Mouse (Mus musculus) lung, adult 2 months (tissue): Measurements from ENCODE around the gene Kxd1. TPM values are rescaled to one million over a fixed set of nuclear protein-coding genes. Genes with fewer than 3 reads are reported as not detected.

Experiments used
- DNase-seq: peaks from one replicate; pipeline ENCODE4 v3.0.0; 2022
- H3K4me1 ChIP-seq: fragments of 200-500 bp; 2 replicates; pipeline ENCODE4 v1.6.1; 2011; ENCODE audit warnings: low read length; ENCODE audit not compliant: control insufficient read depth, insufficient read depth
- H3K4me3 ChIP-seq: fragments of 200-500 bp; replicated peaks from 2 replicates; pipeline ENCODE3; 2011; ENCODE audit warnings: low read depth, mild to moderate bottlenecking, control low read depth, low read length; ENCODE audit errors: extremely low read depth
- CTCF ChIP-seq: fragments of 200-500 bp; IDR thresholded peaks from 2 replicates; pipeline ENCODE4 v1.5.1; 2011; ENCODE audit warnings: mild to moderate bottlenecking, low read length, control low read depth; ENCODE audit not compliant: insufficient read depth
- POLR2A ChIP-seq: fragments of 200-500 bp; IDR thresholded peaks from 2 replicates; pipeline ENCODE4 v1.6.1; 2011; ENCODE audit warnings: low read depth, mild to moderate bottlenecking, control low read depth, low read length, borderline replicate concordance; ENCODE audit errors: extremely low read depth
- WGBS: fragments of 180-500 bp; shearing (Covaris S2); methylation state at CpG from one replicate; pipeline ENCODE4 v1.1.7; 2018; 5-methylcytosine and 5-hydroxymethylcytosine counted together
- polyA plus RNA-seq: library from polyadenylated mRNA; depleted of rRNA; stranded (reverse); fragments of >200 nt; gene quantifications from 2 replicates; pipeline ENCODE4 v1.2.3, GENCODE M21; 2012; rRNA removed

Kxd1 gene
- polyA plus RNA-seq, 1 experiment = 54.6 TPM

DNA sequence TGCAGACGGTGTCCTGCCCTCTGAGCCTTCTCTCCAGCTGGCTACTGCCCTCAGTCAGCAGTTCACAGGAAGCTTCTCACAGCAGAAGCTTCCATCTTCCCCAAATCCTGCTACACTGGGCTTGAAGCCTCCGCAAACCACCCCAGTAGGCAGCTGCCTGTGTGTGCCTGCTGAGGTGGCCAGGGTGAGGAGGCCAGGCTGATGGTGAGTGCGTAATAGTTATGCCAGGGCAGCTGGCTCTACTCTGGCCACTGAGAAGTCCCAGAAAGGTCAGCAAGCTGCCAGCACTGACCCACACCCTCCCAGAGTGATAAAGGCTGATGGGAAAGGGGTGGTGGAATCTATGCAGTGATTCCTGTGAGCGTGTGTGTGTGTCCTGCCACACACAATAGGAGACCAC lies 61.5 kb downstream of the Kxd1 start:
- 76% methylated on average over 4 of the region's 4 CpGs for WGBS
- no peak for TF ChIP-seq CTCF
- TF ChIP-seq POLR2A = no peak
- Histone ChIP-seq H3K4me3 (no peak overlapping the region), H3K4me1 (peaks cover 26% of the 10 kb centered on the region)
- no peak for DNase-seq

GRCm38 (mm10) chr8:70465701-70466100 lies 62.1 kb downstream of the Kxd1 start:
- 96% methylated on average over 4 of the region's 4 CpGs for WGBS
- H3K4me3 ChIP-seq = no peak overlapping the region
- H3K4me1 ChIP-seq = peaks cover 26% of the 10 kb centered on the region
- no peak for TF ChIP-seq CTCF
- no peak for TF ChIP-seq POLR2A
- DNase-seq = no peak

GRCm38 (mm10) chr8:70464162-70464561 lies 63.6 kb downstream of the Kxd1 start:
- 90% methylated on average over 6 of the region's 6 CpGs for WGBS
- Histone ChIP-seq H3K4me3 (no peak overlapping the region), H3K4me1 (peaks cover 21% of the 10 kb centered on the region)
- TF ChIP-seq POLR2A (no peak), CTCF (no peak)
- DNase-seq = no peak

DNA sequence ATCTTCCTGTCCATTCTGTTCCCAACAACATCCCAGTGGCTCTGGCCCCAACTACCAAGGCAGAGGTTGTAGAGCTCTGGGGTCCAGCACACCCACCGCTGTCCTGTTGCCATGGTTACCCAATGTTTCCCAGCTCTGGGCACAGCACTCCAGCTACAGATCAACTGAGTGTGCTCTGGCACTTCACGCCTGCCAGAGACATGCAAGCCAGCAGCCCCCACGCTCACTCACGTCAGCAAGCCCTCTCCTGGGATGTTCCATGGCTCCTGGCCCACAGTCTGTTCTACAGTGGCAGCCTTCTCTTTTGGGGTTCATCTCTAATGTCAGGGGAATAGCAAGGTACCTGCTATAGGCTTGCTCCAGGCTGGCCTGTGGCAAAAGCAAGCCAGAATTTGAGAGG lies 64.5 kb downstream of the Kxd1 start:
- 74% methylated on average over 4 of the region's 4 CpGs for WGBS
- H3K4me1 ChIP-seq = peaks cover 14% of the 10 kb centered on the region
- no peak for DNase-seq
- no peak overlapping the region for H3K4me3 ChIP-seq
- TF ChIP-seq POLR2A (no peak), CTCF (no peak)

- Histone ChIP-seq H3K4me3 (no peak overlapping the region), H3K4me1 (peaks cover 9% of the 10 kb centered on the region)
- 84% methylated on average over 8 of the region's 8 CpGs for WGBS
- TF ChIP-seq POLR2A (no peak), CTCF (no peak)
- DNase-seq = no peak
Observed at GRCm38 (mm10) chr8:70462516-70462813, 65.3 kb downstream of the Kxd1 start.

- Histone ChIP-seq H3K4me1 (peaks cover 7% of the 10 kb centered on the region), H3K4me3 (no peak overlapping the region)
- WGBS = 72% methylated on average over 16 of the region's 16 CpGs
- no peak for DNase-seq
- TF ChIP-seq CTCF (no peak), POLR2A (no peak)
Observed at GRCm38 (mm10) chr8:70461765-70462515, 65.8 kb downstream of the Kxd1 start.

- H3K4me1 ChIP-seq = no peaks in the 10 kb centered on the region
- H3K4me3 ChIP-seq = no peak overlapping the region
- TF ChIP-seq CTCF = no peak
- no peak for TF ChIP-seq POLR2A
- 70% methylated on average over 9 of the region's 9 CpGs for WGBS
- no peak for DNase-seq
Observed at GRCm38 (mm10) chr8:70460606-70461005, 67.2 kb downstream of the Kxd1 start.

GRCm38 (mm10) chr8:70460199-70460598 lies 67.6 kb downstream of the Kxd1 start:
- WGBS = 81% methylated on average over 5 of the region's 5 CpGs
- no peak overlapping the region for H3K4me3 ChIP-seq
- DNase-seq = no peak
- TF ChIP-seq POLR2A (no peak), CTCF (no peak)
- no peaks in the 10 kb centered on the region for H3K4me1 ChIP-seq

- no peak for DNase-seq
- WGBS = 96% methylated on average over 2 of the region's 2 CpGs
- TF ChIP-seq POLR2A (no peak), CTCF (no peak)
- Histone ChIP-seq H3K4me3 (no peak overlapping the region), H3K4me1 (no peaks in the 10 kb centered on the region)
Observed at GRCm38 (mm10) chr8:70459636-70460035, 68.1 kb downstream of the Kxd1 start.

DNA sequence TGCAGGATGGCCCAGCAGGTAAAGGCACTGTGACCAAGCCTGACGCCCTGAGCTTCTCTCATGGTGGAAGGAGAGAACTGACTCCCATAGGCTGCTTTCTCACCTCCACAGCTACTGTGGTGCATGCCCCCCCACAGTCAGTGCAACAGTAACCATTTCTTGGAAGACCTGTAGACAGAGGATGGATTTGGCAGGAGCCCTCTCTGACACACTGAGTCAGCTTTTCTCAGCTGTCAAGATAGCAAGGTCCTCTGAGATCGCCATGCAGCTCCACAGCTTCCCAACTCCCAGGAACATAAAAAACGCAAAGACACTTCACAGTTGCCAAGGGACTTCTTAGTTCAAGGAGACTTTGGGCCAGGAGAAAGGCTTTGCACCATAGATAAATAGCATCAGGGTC lies 69.3 kb downstream of the Kxd1 start:
- TF ChIP-seq CTCF (no peak), POLR2A (no peak)
- no peak overlapping the region for H3K4me3 ChIP-seq
- 81% methylated on average over 3 of the region's 3 CpGs for WGBS
- H3K4me1 ChIP-seq = no peaks in the 10 kb centered on the region
- DNase-seq = no peak

Other genes starting within 250 kb of the Kxd1 start
- 75.0 and 111 TPM in 2 replicates for gene Homer3, start 245.1 kb downstream of the Kxd1 start, polyA plus RNA-seq
- 37.2 and 43.0 TPM in 2 replicates for gene Ddx49, start 225.5 kb downstream of the Kxd1 start, polyA plus RNA-seq
- gene Cope, start 225.4 kb downstream of the Kxd1 start, polyA plus RNA-seq = 308 and 342 TPM in 2 replicates
- gene Cers1, start 212.2 kb downstream of the Kxd1 start, polyA plus RNA-seq = 2.7 TPM in 2 replicates
- 1.1 and 1.5 TPM in 2 replicates for gene Gdf1, start 198.1 kb downstream of the Kxd1 start, polyA plus RNA-seq
- gene Upf1, start 174.7 kb downstream of the Kxd1 start, polyA plus RNA-seq = 35.8 and 36.7 TPM in 2 replicates
- 0.51 and 1.3 TPM in 2 replicates for gene Comp, start 154.4 kb downstream of the Kxd1 start, polyA plus RNA-seq
- 18.7 and 20.4 TPM in 2 replicates for gene Crtc1, start 88.4 kb downstream of the Kxd1 start, polyA plus RNA-seq
- gene Klhl26, start 51.0 kb downstream of the Kxd1 start, polyA plus RNA-seq = 51.3 and 57.2 TPM in 2 replicates
- 10.5 and 12.2 TPM in 2 replicates for gene Tmem59l, start 40.6 kb downstream of the Kxd1 start, polyA plus RNA-seq
- 27.7 and 34.3 TPM in 2 replicates for gene Crlf1, start 34.8 kb downstream of the Kxd1 start, polyA plus RNA-seq
- gene Rex1bd, start 21.2 kb downstream of the Kxd1 start, polyA plus RNA-seq = 145 and 178 TPM in 2 replicates
- gene Uba52, start 17.2 kb downstream of the Kxd1 start, polyA plus RNA-seq = 370 and 371 TPM in 2 replicates
- gene Fkbp8, start 232 bp downstream of the Kxd1 start, polyA plus RNA-seq = 361 and 369 TPM in 2 replicates
- gene Ell, start 11.5 kb upstream of the Kxd1 start, polyA plus RNA-seq = 29.6 and 32.9 TPM in 2 replicates
- gene Isyna1, start 66.4 kb upstream of the Kxd1 start, polyA plus RNA-seq = 102 and 112 TPM in 2 replicates
- gene Ssbp4, start 80.9 kb upstream of the Kxd1 start, polyA plus RNA-seq = 228 and 351 TPM in 2 replicates
- gene Lrrc25, start 88.2 kb upstream of the Kxd1 start, polyA plus RNA-seq = 10.4 and 10.5 TPM in 2 replicates
- 5.4 and 6.6 TPM in 2 replicates for gene Gdf15, start 104.5 kb upstream of the Kxd1 start, polyA plus RNA-seq
- 32.2 and 33.7 TPM in 2 replicates for gene Pgpep1, start 132.4 kb upstream of the Kxd1 start, polyA plus RNA-seq
- 75.2 and 76.3 TPM in 2 replicates for gene Lsm4, start 145.3 kb upstream of the Kxd1 start, polyA plus RNA-seq
- 378 and 717 TPM in 2 replicates for gene Jund, start 171.0 kb upstream of the Kxd1 start, polyA plus RNA-seq
- 0.03 TPM in 1 of 2 replicates, not detected in the other for gene Iqcn, start 175.5 kb upstream of the Kxd1 start, polyA plus RNA-seq
- gene Gm3336, start 190.6 kb upstream of the Kxd1 start, polyA plus RNA-seq = 0.43 and 1.2 TPM in 2 replicates
- 4.1 and 5.5 TPM in 2 replicates for gene Pde4c, start 195.8 kb upstream of the Kxd1 start, polyA plus RNA-seq
- gene Rab3a, start 226.7 kb upstream of the Kxd1 start, polyA plus RNA-seq = 46.4 and 53.4 TPM in 2 replicates
- gene Mpv17l2, start 233.0 kb upstream of the Kxd1 start, polyA plus RNA-seq = 61.6 and 80.0 TPM in 2 replicates
- gene Pik3r2, start 248.8 kb upstream of the Kxd1 start, polyA plus RNA-seq = 112 and 119 TPM in 2 replicates